Mouse (Mus musculus): ENCODE data around the gene Nemp2.

Gene Nemp2

DNA sequence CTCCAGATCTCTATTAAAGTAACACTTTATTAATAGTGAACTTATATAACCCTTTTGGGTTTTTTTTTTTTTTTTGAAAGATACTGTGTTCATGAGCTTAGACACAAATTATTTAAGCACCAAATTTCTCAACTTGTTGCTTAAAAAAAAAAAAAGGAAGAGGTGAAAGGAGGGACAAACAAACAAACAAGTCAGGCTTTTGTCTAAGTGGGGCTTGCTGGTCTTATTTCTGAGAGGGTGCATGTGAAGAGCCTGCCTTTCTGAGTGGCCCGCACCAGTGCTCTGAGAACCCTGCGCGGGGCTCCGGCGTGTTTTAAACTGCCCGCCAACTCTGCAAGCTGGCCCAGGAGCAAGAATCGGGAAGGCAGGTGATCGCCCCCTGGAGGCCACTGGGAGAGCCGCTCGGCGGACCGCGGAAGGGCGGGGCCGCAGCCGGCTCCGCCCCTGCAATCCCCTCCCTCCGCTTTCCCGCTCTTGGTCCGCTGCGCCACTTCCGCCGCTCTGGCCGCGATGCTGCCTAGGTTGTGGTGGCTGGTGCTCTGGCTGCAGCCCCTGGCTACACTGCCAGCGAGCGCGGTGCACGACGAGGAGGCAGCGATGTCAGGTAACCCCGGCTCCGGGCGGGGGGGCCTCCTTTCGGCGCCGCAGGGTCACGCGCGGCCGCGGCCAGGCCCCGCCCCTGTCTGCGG is at the start of gene Nemp2:
TSS of gene Nemp2 (plus strand) at position 456 of the 689 bp plus-strand sequence.
- peak; percentile 93 to 94 for DNase-seq

DNA sequence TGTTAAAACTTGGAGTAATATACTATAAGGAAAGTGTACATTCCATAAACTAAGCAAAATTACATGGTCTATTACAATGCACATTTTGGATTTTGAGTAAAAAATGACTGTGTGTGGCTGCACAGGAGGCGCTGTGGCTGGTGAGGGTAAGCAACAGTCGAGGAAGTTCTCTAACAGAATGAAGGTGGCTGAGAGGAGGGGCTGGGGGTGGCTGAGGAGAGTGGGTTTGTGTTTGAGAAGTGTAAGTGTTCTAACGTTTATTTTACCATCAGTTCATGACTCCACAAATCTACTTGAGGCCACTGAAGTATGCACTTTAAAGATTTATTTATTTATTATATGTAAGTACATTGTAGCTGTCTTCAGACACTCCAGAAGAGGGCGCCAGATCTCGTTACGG is 48.8 kb upstream of the Nemp2 start:
- DNase-seq, result no peak

DNA sequence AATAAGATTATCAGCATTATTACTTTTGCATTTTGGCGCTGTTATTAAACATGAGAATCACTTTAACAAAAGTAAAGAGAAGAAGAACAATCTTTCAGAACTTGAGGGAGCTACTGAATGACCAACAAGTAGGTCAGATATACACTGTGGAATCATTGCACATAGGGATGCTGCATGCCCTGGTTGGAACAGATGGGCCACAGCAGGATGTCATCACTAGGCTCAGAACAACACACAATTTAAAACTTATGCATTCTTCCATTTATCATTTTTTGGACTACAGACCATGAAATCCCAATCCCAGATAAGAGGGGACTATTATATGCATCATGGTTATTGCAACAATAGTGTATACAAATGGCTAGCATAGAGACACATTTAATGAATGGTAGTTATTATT is 47.6 kb upstream of the Nemp2 start:
- DNase-seq, result peak; percentile 46 to 48

DNA sequence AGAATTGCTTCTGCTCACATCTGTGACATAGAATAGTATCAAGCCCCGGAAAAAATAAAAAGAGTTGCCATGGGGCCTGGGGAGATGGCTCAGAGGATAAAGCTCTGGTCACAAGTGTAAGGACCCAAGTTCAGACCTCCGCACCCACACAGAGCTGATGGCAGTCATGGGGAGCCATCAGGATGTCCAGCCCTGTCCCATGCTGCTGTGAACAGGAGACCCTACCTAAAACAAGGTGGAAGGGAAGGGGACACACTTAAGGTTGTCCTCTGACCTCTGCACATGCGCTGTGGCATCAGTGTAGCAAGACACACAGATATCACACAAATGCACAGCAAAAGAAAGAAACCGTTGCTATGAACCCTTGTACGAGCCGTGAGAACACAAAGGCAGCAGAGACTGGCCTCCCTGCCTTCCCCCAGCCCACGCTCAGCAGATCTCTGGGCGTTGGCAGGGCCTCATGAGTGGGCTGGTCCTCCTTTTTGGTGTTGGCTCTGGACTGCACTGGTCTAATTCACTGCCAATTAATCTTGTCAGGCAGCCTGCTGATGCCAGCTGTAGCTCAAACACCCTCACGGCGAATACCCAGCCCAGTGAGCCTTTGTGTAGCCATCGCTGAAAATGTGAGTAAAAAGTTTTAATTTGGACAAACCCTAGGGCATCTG is 33.4 kb upstream of the Nemp2 start:
- DNase-seq, result peak; percentile 53 to 58

DNA sequence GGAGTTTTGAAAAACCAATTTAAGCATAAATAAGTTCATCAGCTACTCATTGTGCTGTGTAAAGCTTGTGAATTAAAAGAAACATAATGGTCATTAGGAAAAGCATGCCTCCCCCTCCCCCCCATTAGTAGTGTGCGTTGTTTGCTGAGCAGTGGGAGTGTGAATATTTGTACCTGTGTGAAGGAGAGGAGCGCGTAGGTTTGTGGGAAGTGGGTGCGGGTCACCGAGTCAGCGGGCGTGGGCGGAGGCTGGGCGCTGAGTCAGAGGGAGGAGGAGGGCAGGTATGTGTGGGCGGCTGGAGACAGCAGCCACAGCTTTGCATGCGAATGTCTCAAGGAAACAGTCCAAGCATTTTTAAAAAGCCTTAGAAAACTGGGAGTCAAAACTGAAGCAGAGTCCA is 32.7 kb upstream of the Nemp2 start:
- peak; percentile 53 to 68 for DNase-seq

DNA sequence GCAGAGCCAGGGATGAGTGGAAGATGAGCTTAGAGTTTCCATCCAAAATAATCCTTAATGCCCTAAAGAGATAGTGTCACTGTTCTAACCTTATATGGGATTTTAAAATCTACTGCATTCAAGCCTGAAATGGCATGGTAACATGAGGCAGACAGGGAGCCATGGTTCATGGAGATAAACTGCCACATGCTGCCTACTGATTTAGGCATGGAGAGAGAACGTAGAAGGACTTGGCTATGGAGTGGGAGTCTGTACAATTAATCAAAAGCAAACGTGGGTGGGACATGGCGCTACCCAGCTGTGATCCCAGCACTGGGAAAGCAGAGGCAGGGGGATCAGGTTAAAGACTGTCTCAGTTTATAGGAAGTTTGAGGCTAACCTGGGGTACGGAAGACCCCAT is 32.1 kb upstream of the Nemp2 start:
- DNase-seq, result peak in 1 of 2 experiments; percentile 12

DNA sequence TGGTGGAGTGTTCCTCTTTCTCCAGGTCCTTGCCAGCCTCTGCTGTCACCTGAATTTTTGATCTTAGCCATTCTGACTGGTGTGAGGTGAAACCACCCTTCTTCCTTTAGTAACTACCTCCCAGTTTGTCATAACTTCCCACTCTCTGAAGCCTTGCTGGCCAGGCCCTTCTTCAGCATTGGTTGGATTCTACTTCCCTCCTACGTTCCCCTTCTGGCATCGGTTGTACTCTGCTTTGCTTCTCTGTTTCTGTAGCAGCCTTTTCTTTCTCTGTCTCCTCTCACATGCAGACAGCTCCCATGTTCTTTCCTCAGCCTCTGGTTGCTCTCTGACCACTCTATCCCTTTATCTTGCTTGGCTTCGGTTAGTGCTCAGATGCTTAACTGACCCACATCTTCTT is 29.0 kb upstream of the Nemp2 start:
- no peak for DNase-seq

DNA sequence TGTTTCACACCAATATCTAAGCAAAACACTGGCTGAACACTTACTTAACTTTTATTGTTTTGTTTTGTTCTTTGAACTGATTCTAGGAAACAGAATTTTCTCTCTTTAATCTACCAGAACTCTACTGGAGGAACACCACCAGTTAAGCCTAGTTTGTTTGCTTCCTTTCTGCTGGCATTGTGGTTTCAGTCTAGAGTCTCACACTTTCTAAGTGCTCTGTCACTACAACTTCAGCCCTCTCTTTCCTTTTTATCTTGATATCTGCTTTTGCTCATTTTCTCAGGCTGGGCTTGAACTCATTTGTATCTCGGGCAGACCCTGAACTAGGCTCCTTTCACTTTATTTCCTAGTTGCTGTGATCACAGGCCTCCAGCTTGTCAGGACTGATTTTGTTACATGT is 22.8 kb upstream of the Nemp2 start:
- DNase-seq, result no peak

DNA sequence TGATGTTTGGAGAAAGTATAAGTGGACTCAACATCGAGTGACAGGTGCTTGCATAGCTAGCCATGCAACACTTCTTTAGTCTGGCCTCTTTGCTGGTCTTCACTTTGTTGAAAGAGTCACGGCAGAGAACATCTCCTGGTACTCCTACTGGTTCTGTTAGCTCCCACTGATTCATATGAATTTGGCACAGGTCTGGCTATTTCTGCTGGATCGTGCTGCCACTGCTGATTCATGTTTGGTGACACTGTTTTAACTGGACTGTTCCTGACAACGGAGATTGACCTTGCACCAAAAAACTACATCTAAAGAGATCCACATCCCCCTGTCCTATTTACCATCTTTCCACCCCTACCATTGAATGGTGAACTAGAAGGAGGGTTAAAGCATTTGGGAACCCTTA is 22.0 kb upstream of the Nemp2 start:
- DNase-seq, result no peak

DNA sequence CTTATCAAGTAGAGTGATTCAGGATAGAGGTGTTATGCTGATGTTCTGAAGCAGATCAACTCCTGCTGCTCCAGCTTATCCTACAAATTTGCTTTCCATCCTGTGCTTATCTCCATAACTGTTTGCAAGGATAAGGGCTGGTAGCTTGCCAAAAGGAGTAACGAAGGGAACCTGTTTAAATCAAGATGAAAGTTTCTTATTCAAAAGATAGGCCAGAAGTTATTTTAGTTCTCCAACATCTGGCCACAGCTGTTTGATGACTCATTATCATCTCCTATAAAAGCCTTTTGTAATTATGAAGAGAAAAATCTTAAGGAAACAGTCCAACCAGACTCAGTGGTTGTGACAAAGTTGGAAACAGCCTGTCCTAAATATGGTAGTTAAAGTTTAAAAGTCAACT is 12.3 kb upstream of the Nemp2 start:
- no peak for DNase-seq

DNA sequence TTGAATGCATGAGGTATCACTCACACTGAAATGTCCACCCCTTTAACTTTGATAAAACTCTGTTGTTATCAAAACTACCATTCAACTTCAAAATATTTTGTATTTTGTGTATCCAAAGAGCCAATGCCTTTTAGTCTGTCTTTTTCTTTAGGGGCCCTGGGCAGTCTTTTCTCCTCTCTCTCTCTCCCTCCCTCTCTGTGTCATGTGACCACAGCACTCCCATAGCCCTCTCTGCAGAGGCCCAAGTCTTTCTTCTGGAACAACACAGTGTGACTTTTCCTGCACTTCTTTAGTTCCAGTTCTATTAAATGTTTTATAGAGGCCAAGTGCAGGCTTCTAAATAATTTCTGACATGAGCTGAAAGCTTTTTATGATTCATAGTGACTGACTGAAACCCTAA is 10.1 kb upstream of the Nemp2 start:
- no peak for DNase-seq

DNA sequence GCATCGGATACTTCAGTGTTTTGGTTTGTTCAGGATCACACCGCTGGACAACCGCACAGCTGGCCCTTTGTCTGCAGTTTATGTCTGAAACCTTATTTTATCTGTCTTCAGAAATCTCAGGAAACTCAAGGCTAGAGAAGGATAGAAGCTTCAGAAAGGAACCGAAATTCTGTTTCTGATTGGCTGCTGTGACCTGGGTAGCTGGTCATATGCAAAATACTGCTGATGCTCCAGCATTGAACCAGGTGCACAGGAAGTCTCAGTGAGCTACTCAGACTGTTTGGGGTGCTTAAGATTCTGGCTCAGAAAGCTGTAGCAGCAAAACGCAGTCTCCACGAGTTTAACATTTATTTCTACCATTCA is 415 bp downstream of the Nemp2 start:
- no peak for DNase-seq

DNA sequence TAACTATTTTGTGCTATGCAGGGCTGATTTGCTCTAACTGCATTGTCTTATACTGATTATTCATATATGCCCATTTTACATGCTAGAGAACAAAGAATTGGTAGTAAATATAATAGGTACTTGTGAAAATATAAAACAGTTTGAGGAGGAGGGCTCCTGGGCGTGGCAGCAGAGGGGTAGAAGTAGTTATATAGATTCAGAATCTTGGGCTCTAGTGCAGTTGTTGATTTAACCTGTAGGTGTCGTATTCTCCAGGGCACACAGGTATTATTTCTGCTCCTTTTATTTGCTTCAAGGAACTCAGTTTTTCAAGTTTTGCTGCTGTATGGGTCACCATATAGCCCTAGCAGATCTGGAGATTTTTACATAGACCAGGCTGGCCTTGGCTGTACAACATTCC is 1.1 kb downstream of the Nemp2 start:
- no peak for DNase-seq

DNA sequence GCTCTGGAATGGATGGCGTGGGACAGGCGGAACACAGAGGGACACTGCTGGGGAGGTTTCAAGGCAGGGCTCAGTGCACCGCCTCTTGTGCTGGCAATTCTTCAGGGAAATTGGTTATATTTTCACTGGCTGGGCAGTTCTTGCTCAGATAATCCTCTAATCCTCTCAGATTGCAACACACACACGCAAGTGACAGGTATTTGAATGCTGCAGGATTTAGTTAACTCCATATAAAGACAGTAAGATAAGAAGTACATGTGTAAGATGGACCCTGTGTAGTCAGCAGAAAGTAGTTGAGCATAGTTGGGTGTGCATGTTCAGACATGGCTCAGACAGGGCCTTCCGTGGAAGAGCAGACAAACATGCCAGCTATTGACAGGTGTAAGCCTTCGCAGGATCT is 3.7 kb downstream of the Nemp2 start:
- no peak for DNase-seq

DNA sequence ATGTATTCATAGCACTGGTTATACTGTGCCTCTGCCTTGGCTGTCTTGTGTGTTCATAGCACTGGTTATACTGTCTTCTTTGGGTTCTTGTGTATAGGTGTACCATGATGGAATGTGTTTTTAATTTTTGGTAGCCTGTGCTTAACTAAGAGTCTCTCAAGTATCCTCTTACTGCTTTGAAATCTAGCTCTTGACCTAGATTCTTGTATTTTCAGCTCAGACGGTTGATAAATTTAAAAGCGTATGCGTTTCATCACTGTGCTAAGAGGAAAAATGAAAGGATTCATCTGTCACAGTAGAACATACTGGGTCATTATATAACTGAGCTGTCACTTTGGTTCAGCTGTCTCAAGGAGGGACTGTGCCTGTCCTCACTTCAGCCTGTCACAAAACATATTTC is 5.4 kb downstream of the Nemp2 start:
- DNase-seq, result no peak

DNA sequence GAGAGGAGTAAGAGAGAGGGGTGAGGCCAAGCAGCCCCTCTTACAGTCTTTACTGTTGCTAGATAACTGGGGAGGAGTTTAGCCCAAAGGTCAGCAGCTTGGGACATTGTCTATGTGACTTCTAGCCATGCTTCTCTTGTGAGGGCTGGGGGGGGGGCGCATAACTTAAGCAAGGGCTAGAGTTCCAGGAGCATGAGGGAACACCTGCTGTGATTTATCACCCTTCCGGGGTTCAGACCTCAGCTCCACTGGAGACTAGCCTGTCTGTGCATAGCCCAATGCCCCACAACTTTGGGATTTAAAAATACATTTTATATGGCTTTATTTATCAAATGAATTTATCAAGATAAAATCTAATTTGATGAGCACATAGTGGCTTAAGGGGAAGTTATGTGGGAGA is 7.6 kb downstream of the Nemp2 start:
- no peak for DNase-seq

DNA sequence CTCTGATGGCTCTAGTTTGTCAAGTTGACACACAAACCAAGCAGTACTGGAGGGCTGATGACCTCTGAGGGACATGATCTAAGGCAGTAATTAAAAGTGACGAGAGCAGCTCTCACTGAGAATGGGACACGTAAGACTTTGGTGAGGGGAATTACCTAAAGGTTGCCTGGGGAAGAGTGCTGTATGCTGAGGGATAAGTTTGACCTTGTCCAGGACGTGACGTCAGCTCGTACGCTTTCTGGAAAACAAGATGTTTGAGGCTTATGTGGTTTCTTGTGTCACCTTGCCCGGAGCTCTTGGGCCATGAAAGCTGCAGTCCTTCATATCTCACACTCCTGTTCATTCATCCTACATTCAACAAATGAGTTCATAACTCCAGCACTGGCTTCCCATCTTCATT is 8.6 kb downstream of the Nemp2 start:
- DNase-seq, result no peak

DNA sequence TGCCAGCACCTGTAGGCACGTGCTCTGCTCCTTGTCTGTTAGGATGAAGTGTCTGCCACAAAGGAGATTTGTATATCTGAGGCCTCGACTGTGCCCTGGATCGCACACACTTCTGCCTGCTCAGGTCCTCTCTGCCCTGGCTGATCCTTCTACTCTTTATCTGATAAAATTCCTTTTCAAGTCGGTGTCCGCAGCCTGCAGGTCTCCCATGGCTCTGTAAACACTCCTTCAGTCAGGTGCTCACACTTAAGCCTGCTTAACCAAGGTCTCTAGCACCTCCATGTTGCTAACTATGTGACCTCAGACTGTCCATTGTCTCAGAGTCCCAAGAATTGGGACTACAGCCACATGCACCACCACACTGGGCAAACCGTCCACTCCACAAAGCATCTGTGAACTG is 9.8 kb downstream of the Nemp2 start:
- no peak for DNase-seq

DNA sequence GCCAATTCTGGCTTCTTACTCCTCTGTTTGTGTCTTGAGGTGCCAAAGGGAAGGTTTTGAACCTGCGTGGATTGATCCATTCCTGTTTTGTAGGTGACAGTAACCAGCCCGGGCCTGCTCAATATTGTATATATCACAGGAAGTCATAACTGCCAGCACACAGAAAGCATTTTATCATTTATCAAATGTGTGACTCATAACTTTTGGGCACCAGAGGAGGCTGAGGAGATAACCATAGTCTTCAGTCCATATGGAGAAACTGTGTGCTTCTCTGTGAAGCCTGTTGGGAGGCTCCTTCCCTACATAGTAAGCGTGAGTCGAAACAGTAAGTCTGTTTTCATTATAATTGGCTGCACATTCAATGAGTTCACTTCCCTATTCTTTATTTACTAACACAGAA is 10.2 kb downstream of the Nemp2 start:
- no peak for DNase-seq

DNA sequence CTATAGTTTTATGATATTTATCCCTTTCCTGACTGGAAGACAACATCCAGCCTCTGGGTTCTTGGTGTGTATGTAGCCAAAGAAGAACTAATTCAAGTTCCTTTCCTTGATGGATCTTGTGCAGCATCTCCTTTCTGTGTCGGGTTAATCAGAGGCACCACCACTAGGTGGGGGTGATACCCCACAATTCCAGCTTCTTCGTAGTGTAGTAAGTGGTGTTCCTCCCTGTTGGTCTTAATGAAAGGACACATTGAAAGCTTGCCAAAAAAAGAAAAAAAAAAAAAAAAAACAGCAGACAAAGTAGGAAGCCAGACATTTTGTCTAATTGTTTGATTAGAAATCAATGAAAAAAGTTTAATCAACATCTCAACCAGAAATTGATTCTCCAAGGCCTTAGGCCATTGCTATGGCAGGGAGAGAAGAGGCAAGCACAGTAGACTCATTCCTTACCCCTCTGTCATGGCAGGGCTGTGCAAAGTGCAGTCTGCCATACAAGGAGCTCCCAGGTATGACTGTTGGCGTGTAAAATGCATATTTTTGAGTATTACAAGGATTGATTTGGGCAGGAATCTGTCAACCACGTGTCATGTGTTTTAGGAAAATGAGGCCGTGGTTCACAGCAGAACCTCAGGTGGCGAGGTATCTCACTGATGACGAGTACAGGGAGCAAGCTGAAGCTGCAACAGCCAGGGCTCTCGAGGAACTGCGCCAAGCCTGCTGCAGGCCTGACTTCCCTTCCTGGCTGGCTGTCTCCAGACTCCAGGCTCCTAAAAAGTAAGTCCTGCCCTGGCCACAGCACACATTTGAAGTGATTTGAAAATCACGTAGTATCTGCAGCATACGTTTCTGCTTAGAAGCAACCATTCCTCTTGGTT is 17.9 kb downstream of the Nemp2 start:
- DNase-seq, result peak; percentile 77 to 79

DNA sequence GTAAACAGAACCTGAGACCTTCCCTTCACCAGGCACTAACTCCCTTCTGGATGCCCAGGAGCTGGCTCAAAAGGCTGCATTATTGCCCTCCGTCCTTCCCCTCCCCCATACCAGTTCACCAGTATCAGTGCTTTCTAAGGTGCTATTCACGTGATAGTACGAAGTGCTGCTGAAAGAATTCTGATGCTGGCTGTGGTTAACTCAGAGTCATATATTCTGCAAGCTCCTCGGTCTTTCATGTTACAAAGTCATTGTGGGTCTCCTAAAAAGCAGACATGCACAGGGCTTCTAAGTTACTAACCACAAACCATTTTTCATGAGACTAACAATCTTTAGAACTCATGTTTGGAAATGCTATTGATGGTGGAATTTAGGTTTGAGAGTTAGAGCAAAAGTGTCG is 19.6 kb downstream of the Nemp2 start:
- DNase-seq, result no peak

DNA sequence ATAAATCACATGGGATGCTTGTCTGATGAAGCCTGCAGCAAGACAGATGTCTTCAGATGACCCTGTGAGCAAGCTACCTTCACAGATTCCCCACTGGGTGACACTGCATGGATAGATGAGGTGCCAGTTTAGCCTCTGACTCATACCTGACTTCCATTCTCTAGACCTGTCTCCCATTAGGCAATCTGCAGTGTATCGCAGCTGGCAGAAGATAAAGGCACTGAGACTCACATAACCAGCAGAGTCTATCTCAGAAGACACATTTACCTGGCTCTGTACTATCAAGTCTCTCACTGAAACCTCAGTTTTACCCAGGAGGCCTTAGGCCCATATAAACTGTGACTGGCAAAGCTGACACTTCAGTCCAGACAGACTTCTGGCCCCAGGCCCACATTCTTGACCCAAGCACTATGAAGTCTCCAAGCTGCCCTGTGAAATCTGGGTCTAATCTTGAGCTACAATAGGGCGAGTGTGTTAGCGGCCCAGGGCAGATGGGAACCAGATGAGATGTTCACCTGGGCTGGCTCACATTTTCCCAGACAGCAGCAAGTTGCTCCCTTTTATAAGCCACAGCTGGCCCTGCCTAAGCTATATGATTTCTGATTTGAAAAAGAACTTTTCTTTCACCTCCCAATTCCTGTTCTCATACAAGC is 22.2 kb downstream of the Nemp2 start:
- DNase-seq, result no peak

DNA sequence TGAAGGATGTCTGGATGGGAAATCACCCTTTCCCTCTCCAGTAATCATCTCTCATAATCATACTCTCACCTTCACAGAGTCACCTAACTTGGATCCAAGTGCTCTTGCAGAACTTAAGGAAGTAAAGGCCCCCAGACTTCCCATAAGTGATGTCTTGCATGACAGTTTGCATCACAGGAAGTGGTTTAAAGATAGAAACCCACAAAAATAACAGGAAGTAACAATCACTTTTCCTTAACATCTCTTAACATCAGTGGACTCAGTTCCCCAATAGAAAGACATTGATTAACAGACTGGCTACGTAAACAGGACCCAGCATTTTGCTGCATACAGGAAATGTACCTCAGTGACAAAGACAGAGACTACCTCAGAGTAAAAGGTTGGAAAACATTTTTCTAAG is 22.9 kb downstream of the Nemp2 start:
- DNase-seq, result no peak

DNA sequence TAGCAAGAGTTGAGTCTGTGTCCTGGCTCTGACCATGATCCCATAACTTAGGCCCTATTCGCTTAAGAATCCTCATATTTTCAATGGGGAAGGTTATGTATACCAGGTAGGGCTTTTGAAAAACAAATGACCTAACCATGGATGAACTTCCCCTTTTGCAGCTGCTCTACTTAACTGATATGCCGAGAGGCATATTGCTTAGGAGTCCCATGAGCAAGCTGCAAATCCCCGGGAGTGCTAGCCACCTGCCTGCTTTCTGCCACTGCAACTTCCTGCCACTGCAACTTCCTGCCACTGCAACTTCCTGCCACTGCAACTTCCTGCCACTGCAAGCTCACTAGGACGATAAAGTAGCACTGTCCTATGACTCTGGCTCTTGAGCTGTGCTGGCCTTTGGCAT is 24.6 kb downstream of the Nemp2 start:
- no peak for DNase-seq

Data from cerebellum, postnatal 36 days (tissue).